Mouse (Mus musculus): ENCODE results near the gene Dusp5. TPM values are rescaled to one million over a fixed set of nuclear protein-coding genes. Genes with fewer than 3 reads are reported as not detected.
"Not testable (repeated sequence)": the region's sequence is repeated elsewhere in the genome, so short reads cannot be mapped to it uniquely, and the experiment has no call there.

The Dusp5 gene
- polyA plus RNA-seq, 1 experiment from 2014 or later, result 9.0 TPM

DNA sequence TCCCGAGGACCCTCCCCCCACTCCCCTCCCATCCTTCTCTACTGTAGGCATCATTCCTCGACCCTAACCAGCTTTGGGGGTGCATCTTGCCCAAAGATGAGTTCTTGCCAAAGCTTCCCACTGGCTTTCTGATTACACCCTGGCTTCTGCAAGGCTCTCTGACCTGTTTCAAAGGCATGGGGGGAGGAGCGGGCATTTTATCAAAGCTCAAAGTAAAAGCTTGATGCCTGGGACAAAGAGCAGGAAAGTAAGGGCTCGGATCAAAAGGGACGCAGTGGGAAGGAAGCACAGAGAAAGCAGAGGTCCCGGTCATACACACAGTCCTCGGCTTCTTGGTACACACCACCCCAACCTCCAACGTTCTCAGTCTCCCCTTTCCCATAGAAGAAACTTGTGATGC, 45.2 kb downstream of the Dusp5 start:
- peaks cover 33% of the 10 kb centered on the region for H3K4me1 ChIP-seq
- H3K9me3 ChIP-seq, result no peaks in the 10 kb centered on the region
- DNase-seq (ENCODE audit: extremely low spot score, low spot score), result no peak
- no peaks in the 10 kb centered on the region for H3K27me3 ChIP-seq (ENCODE audit: poor library complexity, severe bottlenecking)
- no peaks in the 10 kb centered on the region for H3K36me3 ChIP-seq (replicated peaks)
- no peak overlapping the region for H3K4me3 ChIP-seq
- H3K27ac ChIP-seq, result peak overlapping the region; percentile 63
- WGBS, result 57% methylated on average over 8 of the region's 8 CpGs

DNA sequence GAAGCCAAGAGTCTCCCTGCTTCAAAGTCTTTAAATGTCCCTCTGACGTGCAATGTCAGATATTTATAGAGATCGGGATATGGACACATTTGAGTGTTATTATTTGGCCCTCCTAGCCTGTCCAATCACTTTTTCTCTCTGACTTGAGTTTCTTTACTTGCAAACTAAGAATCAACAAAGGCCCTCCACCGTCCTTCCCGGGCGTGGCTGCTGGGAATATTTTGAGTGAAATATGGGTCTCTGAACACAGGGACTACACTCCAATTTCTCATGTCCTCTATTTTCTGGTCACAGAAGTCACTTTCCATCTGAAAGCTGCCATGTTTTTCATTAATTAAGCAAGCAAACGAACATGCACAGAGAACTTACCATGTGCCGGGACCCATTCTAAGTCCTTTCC, 45.6 kb downstream of the Dusp5 start:
- H3K27me3 ChIP-seq (ENCODE audit: poor library complexity, severe bottlenecking), result no peaks in the 10 kb centered on the region
- no peak for DNase-seq (ENCODE audit: extremely low spot score, low spot score)
- H3K4me3 ChIP-seq, result no peak overlapping the region
- WGBS, result 90% methylated on average over 7 of the region's 7 CpGs
- no peaks in the 10 kb centered on the region for H3K36me3 ChIP-seq (replicated peaks)
- H3K9me3 ChIP-seq, result no peaks in the 10 kb centered on the region
- peaks cover 33% of the 10 kb centered on the region for H3K4me1 ChIP-seq
- 0 out of 2 replicates have a peak overlapping the region, but pooled peaks have one; percentile 63 for H3K27ac ChIP-seq

DNA sequence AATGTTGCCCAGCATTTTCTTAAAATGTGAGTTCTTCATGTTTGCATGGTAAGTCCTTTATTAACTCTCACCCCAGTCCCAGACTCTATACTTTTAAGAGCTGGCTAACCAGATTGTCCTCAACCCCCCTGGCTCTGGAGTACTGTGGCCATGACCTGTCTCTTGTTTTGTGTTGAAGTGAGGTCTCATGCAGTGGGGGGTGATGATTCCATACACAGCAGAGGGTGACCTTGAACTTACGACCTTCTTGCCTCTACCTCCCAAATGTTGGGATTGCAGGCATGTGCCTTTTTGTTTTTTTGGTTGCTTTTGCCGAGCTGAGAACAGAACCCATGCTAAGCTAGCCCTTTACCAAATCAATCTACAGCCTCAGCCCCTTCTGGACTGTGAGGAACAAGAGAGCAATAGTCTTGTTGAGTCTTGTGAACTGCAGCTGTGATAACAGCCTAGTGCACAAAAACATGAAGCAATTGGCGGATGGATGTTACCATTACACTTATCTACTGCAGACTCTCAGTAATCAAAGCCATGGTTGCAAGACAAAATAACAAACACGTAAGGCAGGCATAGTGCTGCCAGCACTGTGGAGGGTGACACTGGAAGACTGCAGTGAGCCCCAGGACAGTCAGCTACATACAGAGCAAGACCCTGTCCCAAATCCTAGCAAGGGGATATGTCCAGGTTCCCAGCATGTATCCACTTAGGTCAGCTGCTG, 46.5 kb downstream of the Dusp5 start:
- no peaks in the 10 kb centered on the region for H3K9me3 ChIP-seq
- DNase-seq (ENCODE audit: extremely low spot score, low spot score), result no peak
- 80% methylated on average over 4 of the region's 4 CpGs for WGBS
- no peak overlapping the region for H3K4me3 ChIP-seq
- no peak overlapping the region for H3K27ac ChIP-seq
- H3K36me3 ChIP-seq (replicated peaks), result no peaks in the 10 kb centered on the region
- H3K27me3 ChIP-seq (ENCODE audit: poor library complexity, severe bottlenecking), result no peaks in the 10 kb centered on the region
- peaks cover 33% of the 10 kb centered on the region for H3K4me1 ChIP-seq

DNA sequence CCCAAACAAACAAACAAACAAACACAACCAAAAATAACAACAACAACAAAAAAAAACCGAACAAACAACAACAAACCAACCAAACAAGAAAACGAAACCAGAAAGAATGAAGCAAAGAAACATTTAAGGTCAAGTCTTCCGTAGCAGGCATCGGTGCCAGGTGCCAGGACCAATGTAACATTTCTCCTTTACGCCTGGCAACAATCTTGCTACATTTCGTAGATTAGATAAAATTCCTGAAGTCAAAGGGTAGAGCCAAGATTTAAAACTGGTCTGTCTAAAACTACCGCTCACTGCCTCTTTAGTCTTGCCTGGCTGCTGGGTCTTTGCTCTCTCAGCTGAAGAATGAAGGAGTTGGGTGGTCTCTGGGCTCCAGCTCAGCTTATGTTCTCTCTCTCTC, 47.2 kb downstream of the Dusp5 start:
- Histone ChIP-seq H3K27ac (no peak overlapping the region), H3K27me3 (ENCODE audit: poor library complexity, severe bottlenecking) (no peaks in the 10 kb centered on the region), H3K4me1 (peaks cover 33% of the 10 kb centered on the region), H3K4me3 (no peak overlapping the region), H3K9me3 (no peaks in the 10 kb centered on the region), H3K36me3 (replicated peaks) (no peaks in the 10 kb centered on the region)
- 87% methylated on average over 7 of the region's 7 CpGs for WGBS
- no peak for DNase-seq (ENCODE audit: extremely low spot score, low spot score)

DNA sequence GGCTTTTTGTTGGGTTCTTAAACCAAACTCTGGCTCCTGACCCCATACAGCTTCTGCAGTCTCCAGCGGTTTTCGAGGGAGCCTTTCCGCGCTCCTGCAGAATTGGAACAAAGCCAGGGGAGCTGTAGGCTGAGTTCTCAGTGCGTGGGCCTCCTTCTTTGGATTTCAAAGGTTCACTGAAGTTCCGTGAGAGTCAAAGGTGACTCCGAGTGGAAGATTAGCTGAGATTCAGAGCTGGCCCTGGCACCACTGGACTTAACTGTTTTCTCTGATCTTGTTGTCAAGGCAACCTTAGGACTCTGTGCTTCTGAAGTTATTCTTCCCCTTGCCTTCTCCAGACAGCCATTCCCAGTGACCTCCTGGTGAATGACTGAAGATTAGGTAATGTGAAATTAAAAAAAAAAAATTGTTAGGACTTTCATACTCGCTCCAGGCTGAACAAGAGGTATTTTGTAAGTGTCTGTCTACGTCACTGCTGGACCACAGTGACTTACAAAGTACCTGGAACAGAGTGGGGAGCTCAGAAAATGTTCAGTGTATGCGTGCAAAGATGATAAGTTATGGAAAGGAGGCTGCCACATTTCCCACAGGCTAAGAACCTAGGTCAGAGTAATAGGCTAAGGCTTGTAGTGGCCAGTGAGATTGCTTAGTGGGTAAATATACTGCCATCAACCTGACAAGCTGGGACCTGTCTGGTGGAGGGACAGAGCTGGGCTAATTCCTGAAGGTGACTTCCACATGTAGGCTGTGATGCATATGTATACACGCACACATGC, 48.3 kb downstream of the Dusp5 start:
- no peak overlapping the region for H3K4me3 ChIP-seq
- no peaks in the 10 kb centered on the region for H3K9me3 ChIP-seq
- peaks cover 33% of the 10 kb centered on the region for H3K4me1 ChIP-seq
- no peaks in the 10 kb centered on the region for H3K27me3 ChIP-seq (ENCODE audit: poor library complexity, severe bottlenecking)
- WGBS, result 54% methylated on average over 11 of the region's 11 CpGs
- DNase-seq (ENCODE audit: extremely low spot score, low spot score), result no peak
- no peaks in the 10 kb centered on the region for H3K36me3 ChIP-seq (replicated peaks)
- peak overlapping the region; percentile 65; the same call in 1 of the 2 replicates for H3K27ac ChIP-seq

DNA sequence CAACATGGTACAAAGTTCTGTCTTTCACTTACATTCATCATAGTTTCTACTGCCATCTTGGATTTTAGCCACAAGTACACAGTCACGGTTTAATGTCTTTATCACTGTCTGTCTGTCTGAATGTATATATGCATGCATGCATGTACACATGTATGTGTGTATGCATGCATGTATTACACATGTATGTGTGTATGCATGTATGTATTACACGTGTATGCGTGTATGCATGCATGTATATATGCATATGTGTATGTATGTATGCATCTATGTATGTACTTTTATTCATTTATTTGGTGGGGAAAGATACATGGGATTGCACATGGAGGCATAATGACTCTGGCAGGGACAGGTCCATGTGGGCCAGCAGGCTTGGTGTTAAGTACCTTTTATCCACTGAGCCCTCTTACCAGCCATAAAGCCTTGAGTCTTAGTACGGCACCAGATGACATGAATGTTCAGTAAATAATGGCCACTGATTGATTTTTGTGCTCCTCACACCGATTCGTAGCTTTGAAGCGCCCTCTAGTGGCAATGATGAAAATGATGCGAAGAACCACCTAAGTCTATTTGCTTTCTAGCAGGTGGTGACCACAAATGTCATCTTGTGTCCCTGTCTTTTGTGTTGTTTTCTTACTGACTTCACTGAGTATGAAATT, 49.8 kb downstream of the Dusp5 start:
- Histone ChIP-seq H3K36me3 (replicated peaks) (no peaks in the 10 kb centered on the region), H3K4me3 (no peak overlapping the region), H3K4me1 (peaks cover 31% of the 10 kb centered on the region), H3K9me3 (peaks cover 4% of the 10 kb centered on the region; the same call in 1 of the 2 replicates), H3K27me3 (ENCODE audit: poor library complexity, severe bottlenecking) (no peaks in the 10 kb centered on the region), H3K27ac (no peak overlapping the region)
- 14% methylated on average over 8 of the region's 8 CpGs for WGBS
- peak; percentile 64 for DNase-seq (ENCODE audit: extremely low spot score, low spot score)

DNA sequence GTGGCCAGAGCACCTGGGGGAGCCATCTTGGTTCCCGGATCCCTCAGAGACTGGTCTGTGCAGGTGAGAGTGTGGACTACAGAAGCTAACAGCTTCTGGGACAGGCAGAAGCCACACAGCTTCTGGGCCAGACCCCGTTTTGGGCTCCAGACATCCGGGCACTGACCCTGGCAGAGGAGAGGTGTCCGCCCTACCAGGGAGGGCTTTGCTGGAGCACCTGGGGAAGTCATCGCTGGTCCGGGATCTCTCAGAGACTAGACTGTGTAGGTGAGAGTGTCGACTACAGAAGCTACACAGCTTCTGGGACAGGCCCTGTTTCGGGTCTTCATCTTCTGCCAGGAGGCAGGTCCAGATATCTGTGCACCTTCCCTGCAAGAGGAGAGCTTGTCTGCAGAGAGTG, 51.4 kb downstream of the Dusp5 start:
- WGBS, result 88% methylated on average over 8 of the region's 8 CpGs
- DNase-seq (ENCODE audit: extremely low spot score, low spot score); H3K4me3 ChIP-seq; H3K36me3 ChIP-seq (replicated peaks); H3K27me3 ChIP-seq (ENCODE audit: poor library complexity, severe bottlenecking); H3K27ac ChIP-seq: not testable (repeated sequence)
- H3K4me1 ChIP-seq, result peaks cover 23% of the 10 kb centered on the region
- H3K9me3 ChIP-seq, result peaks cover 19% of the 10 kb centered on the region

DNA sequence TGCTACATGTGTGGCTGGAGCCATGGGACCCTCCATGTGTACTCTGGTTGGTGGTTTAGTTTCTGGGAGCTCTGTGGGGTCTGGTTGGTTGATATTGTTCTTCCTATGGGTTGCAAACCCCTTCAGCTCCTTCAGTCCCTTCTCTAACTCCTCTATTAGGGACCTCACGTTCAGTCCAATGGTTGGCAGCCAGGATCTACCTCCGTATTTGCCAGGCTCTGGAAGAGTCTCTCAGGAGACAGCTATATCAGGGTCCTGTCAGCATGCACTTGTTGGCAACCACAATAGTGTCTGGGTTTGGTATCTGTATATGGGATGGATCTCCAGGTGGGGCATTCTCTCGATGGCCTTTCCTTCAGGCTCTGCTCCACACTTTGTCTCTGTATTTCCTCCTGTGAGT, 58.8 kb downstream of the Dusp5 start:
- not testable (repeated sequence) for H3K4me1 ChIP-seq; H3K27ac ChIP-seq; H3K27me3 ChIP-seq (ENCODE audit: poor library complexity, severe bottlenecking); H3K4me3 ChIP-seq; H3K36me3 ChIP-seq (replicated peaks); DNase-seq (ENCODE audit: extremely low spot score, low spot score)
- 94% methylated on average over 3 of the region's 3 CpGs for WGBS
- peaks cover 32% of the 10 kb centered on the region for H3K9me3 ChIP-seq

DNA sequence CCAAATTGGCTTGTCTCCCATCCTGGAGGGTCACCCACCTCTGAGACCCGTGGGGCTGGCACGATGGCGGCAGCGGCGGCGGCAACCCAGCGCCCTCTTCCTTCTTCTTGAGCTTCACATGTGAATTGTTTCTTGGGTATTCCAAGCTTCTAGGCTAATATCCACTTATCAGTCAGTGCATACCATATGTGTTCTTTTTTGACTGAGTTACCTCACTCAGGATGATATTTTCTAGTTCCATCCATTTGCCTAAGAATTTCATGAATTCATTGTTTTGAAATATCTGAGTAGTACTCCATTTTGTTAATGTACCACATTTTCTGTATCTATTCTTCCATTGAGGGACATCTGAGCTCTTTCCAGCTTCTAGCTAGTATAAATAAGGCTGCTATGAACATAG, 60.1 kb downstream of the Dusp5 start, which contains the start of gene Nutf2-ps1:
Gene Nutf2-ps1, minus strand, starts transcription at position 101 of the 400 bp plus-strand sequence.
- 90% methylated on average over 7 of the region's 7 CpGs for WGBS
- peaks cover 28% of the 10 kb centered on the region for H3K9me3 ChIP-seq
- DNase-seq (ENCODE audit: extremely low spot score, low spot score); H3K27me3 ChIP-seq (ENCODE audit: poor library complexity, severe bottlenecking); H3K4me1 ChIP-seq; H3K27ac ChIP-seq; H3K4me3 ChIP-seq; H3K36me3 ChIP-seq (replicated peaks): not testable (repeated sequence)

Other genes starting within 250 kb of the Dusp5 start
- gene Mxi1, start 218.6 kb upstream of the Dusp5 start, polyA plus RNA-seq (2016; fragmentation: Nextera tagmentation; extraction: Ambion mirVana), result 16.1 and 20.7 TPM in 2 replicates
- not detected in 2 replicates for gene Gm10197, start 157.3 kb upstream of the Dusp5 start, polyA plus RNA-seq (2016; fragmentation: Nextera tagmentation; extraction: Ambion mirVana)
- gene Smndc1, start 138.5 kb upstream of the Dusp5 start, polyA plus RNA-seq (2016; fragmentation: Nextera tagmentation; extraction: Ambion mirVana), result 45.4 and 47.2 TPM in 2 replicates
- gene Nutf2-ps1, start 60.0 kb downstream of the Dusp5 start, polyA plus RNA-seq (2016; fragmentation: Nextera tagmentation; extraction: Ambion mirVana), result 635 and 662 TPM in 2 replicates
- gene Smc3, start 71.3 kb downstream of the Dusp5 start, polyA plus RNA-seq (2016; fragmentation: Nextera tagmentation; extraction: Ambion mirVana), result 81.4 and 87.6 TPM in 2 replicates
- gene Rbm20, start 148.2 kb downstream of the Dusp5 start, polyA plus RNA-seq (2016; fragmentation: Nextera tagmentation; extraction: Ambion mirVana), result 0.97 and 1.6 TPM in 2 replicates